Mouse (Mus musculus) MEL (cell line): ENCODE measurements around the gene Ddb2. TPM values are rescaled to one million over a fixed set of nuclear protein-coding genes. Genes with fewer than 3 reads are reported as not detected.

Experiments
- DNase-seq: peaks from one replicate; pipeline ENCODE4 v3.0.0; 2011; ENCODE audit warnings: low read depth, low spot score
- H3K27ac ChIP-seq: 2 replicates; pipeline ENCODE4 v1.5.1; 2012; ENCODE audit warnings: low read depth, mild to moderate bottlenecking, control low read depth, low read length, moderate library complexity; ENCODE audit not compliant: control insufficient read depth
- H3K27me3 ChIP-seq, 2 experiments: fragments of 150-350 bp in 1 of 2; sonication (generic) in 1 of 2; 2 replicates each; pipeline ENCODE4 v1.6.1; 2012; ENCODE audit warnings: low read length in 2 of 2, mild to moderate bottlenecking in 2 of 2, improper control_type of control experiment in 1 of 2, moderate library complexity in 1 of 2; ENCODE audit not compliant: insufficient read depth in 2 of 2, control insufficient read depth in 1 of 2
- H3K36me3 ChIP-seq, 2 experiments: 2 replicates each; pipeline ENCODE4 v1.6.1; 2012 to 2014; ENCODE audit warnings: low read length in 2 of 2, improper control_type of control experiment in 1 of 2, inconsistent platforms in 1 of 2, mild to moderate bottlenecking in 1 of 2; ENCODE audit not compliant: insufficient read depth in 2 of 2, control insufficient read depth in 1 of 2
- H3K4me1 ChIP-seq, 2 experiments: fragments of 150-350 bp in 1 of 2; sonication (generic) in 1 of 2; 2 replicates each; pipeline ENCODE4 v1.6.1; 2012; ENCODE audit warnings: low read length in 2 of 2, improper control_type of control experiment in 1 of 2, mild to moderate bottlenecking in 1 of 2; ENCODE audit not compliant: insufficient read depth in 2 of 2, control insufficient read depth in 1 of 2
- H3K4me3 ChIP-seq, 2 experiments: fragments of 150-350 bp in 1 of 2; sonication (generic) in 1 of 2; 2 replicates each; pipeline ENCODE4 v1.5.1; 2012; ENCODE audit warnings: low read depth in 2 of 2, low read length in 2 of 2, mild to moderate bottlenecking in 2 of 2, moderate library complexity in 2 of 2, control low read depth in 1 of 2, improper control_type of control experiment in 1 of 2; ENCODE audit not compliant: control insufficient read depth in 1 of 2, insufficient read depth in 1 of 2
- H3K79me2 ChIP-seq: 2 replicates; pipeline ENCODE4 v1.6.1; 2012; ENCODE audit warnings: mild to moderate bottlenecking, low read length, moderate library complexity; ENCODE audit not compliant: control insufficient read depth, poor library complexity, insufficient read depth
- H3K9ac ChIP-seq: 2 replicates; pipeline ENCODE4 v1.6.1; 2012; ENCODE audit warnings: low read depth, mild to moderate bottlenecking, control low read depth, low read length, moderate library complexity; ENCODE audit not compliant: control insufficient read depth, poor library complexity, severe bottlenecking
- H3K9me3 ChIP-seq: fragments of 150-350 bp; sonication (generic); replicated peaks from 2 replicates; pipeline ENCODE4 v1.6.1; 2012; ENCODE audit warnings: mild to moderate bottlenecking, low read length, improper control_type of control experiment, moderate library complexity; ENCODE audit not compliant: insufficient read depth
- CHD1 ChIP-seq: IDR thresholded peaks from 2 replicates; pipeline ENCODE4 v1.6.1; 2012; ENCODE audit warnings: low read depth, mild to moderate bottlenecking, inconsistent platforms, low read length, improper control_type of control experiment
- CHD2 ChIP-seq: IDR thresholded peaks from 2 replicates; pipeline ENCODE4 v1.6.1; 2011; ENCODE audit warnings: low read length, improper control_type of control experiment
- CTCF ChIP-seq, 3 experiments: IDR thresholded peaks in 2 of 3; conservative IDR thresholded peaks in 1 of 3; 2 replicates each; pipeline ENCODE4 v1.5.1; 2011 to 2012; ENCODE audit warnings: low read length in 3 of 3, low read depth in 2 of 3, mild to moderate bottlenecking in 2 of 3, improper control_type of control experiment in 1 of 3, inconsistent platforms in 1 of 3, mixed read lengths in 1 of 3, moderate library complexity in 1 of 3; ENCODE audit not compliant: control insufficient read depth in 1 of 3, insufficient read depth in 1 of 3, poor library complexity in 1 of 3, severe bottlenecking in 1 of 3
- E2F4 ChIP-seq: IDR thresholded peaks from 2 replicates; pipeline ENCODE4 v1.6.1; 2011; ENCODE audit warnings: low read depth, low read length, improper control_type of control experiment, borderline replicate concordance
- ELF1 ChIP-seq: IDR thresholded peaks from 2 replicates; pipeline ENCODE4 v1.6.1; 2014; ENCODE audit warnings: low read depth, mild to moderate bottlenecking, inconsistent platforms, low read length, improper control_type of control experiment, moderate library complexity
- EP300 ChIP-seq, 2 experiments: IDR thresholded peaks; 2 replicates each; pipeline ENCODE4 v1.6.1; 2011; ENCODE audit warnings: improper control_type of control experiment in 2 of 2, low read length in 2 of 2, low read depth in 1 of 2, mild to moderate bottlenecking in 1 of 2
- ETS1 ChIP-seq: IDR thresholded peaks from 2 replicates; pipeline ENCODE4 v1.6.1; 2012; ENCODE audit warnings: low read depth, mild to moderate bottlenecking, inconsistent platforms, low read length, improper control_type of control experiment, moderate library complexity
- GABPA ChIP-seq: IDR thresholded peaks from 2 replicates; pipeline ENCODE4 v1.6.1; 2012; ENCODE audit warnings: low read depth, mild to moderate bottlenecking, inconsistent platforms, low read length, improper control_type of control experiment, moderate library complexity
- GATA1 ChIP-seq: IDR thresholded peaks from 2 replicates; pipeline ENCODE4 v1.6.1; 2011; ENCODE audit warnings: low read depth, low read length, improper control_type of control experiment
- HCFC1 ChIP-seq: IDR thresholded peaks from 2 replicates; pipeline ENCODE4 v1.6.1; 2012; ENCODE audit warnings: low read depth, mild to moderate bottlenecking, inconsistent platforms, low read length, improper control_type of control experiment, moderate library complexity
- JUND ChIP-seq: IDR thresholded peaks from 2 replicates; pipeline ENCODE4 v1.6.1; 2011; ENCODE audit warnings: low read depth, mild to moderate bottlenecking, improper control_type of control experiment, low read length
- KAT2A ChIP-seq: conservative IDR thresholded peaks from 2 replicates; pipeline ENCODE4 v1.6.1; 2012; ENCODE audit warnings: low read depth, low read length, improper control_type of control experiment, inconsistent platforms
- MAFK ChIP-seq: IDR thresholded peaks from 2 replicates; pipeline ENCODE4 v1.6.1; 2011; ENCODE audit warnings: low read depth, mild to moderate bottlenecking, low read length, improper control_type of control experiment, borderline replicate concordance
- MAX ChIP-seq: IDR thresholded peaks from 2 replicates; pipeline ENCODE4 v1.6.1; 2011; ENCODE audit warnings: low read length, improper control_type of control experiment
- MAZ ChIP-seq: IDR thresholded peaks from 2 replicates; pipeline ENCODE4 v1.6.1; 2012; ENCODE audit warnings: low read depth, mild to moderate bottlenecking, inconsistent platforms, low read length, improper control_type of control experiment
- MEF2A ChIP-seq: IDR thresholded peaks from 2 replicates; pipeline ENCODE4 v1.6.1; 2014; ENCODE audit warnings: low read depth, mild to moderate bottlenecking, inconsistent platforms, low read length, improper control_type of control experiment; ENCODE audit not compliant: poor library complexity, insufficient replicate concordance, severe bottlenecking; ENCODE audit errors: extremely low read depth
- MXI1 ChIP-seq: IDR thresholded peaks from 2 replicates; pipeline ENCODE4 v1.6.1; 2011; ENCODE audit warnings: mild to moderate bottlenecking, low read depth, low read length, improper control_type of control experiment
- MYB ChIP-seq: IDR thresholded peaks from 2 replicates; pipeline ENCODE4 v1.6.1; 2011; ENCODE audit warnings: mild to moderate bottlenecking, low read depth, low read length, improper control_type of control experiment
- MYC ChIP-seq: IDR thresholded peaks from 2 replicates; pipeline ENCODE4 v1.6.1; 2011; ENCODE audit warnings: low read depth, mild to moderate bottlenecking, low read length, improper control_type of control experiment, moderate library complexity
- NELFE ChIP-seq: IDR thresholded peaks from 2 replicates; pipeline ENCODE4 v1.6.1; 2011; ENCODE audit warnings: low read depth, low read length, improper control_type of control experiment
- NRF1 ChIP-seq: IDR thresholded peaks from 2 replicates; pipeline ENCODE4 v1.6.1; 2014; ENCODE audit warnings: low read depth, mild to moderate bottlenecking, inconsistent platforms, low read length, improper control_type of control experiment, moderate library complexity; ENCODE audit not compliant: poor library complexity, insufficient read depth, severe bottlenecking
- POLR2AphosphoS2 ChIP-seq: IDR thresholded peaks from 2 replicates; pipeline ENCODE4 v1.6.1; 2011; ENCODE audit warnings: low read length, improper control_type of control experiment
- RAD21 ChIP-seq: IDR thresholded peaks from 2 replicates; pipeline ENCODE4 v1.6.1; 2011; ENCODE audit warnings: mild to moderate bottlenecking, low read depth, low read length, improper control_type of control experiment
- RCOR1 ChIP-seq: IDR thresholded peaks from 2 replicates; pipeline ENCODE4 v1.6.1; 2012; ENCODE audit warnings: low read depth, mild to moderate bottlenecking, inconsistent platforms, low read length, improper control_type of control experiment
- SIN3A ChIP-seq: IDR thresholded peaks from 2 replicates; pipeline ENCODE4 v1.6.1; 2012; ENCODE audit warnings: low read length, improper control_type of control experiment, inconsistent platforms
- SMC3 ChIP-seq: IDR thresholded peaks from 2 replicates; pipeline ENCODE4 v1.6.1; 2011; ENCODE audit warnings: low read depth, low read length, improper control_type of control experiment
- TAL1 ChIP-seq: IDR thresholded peaks from 2 replicates; pipeline ENCODE4 v1.6.1; 2012; ENCODE audit warnings: mild to moderate bottlenecking, inconsistent platforms, low read length, moderate library complexity, mixed read lengths
- TBP ChIP-seq: IDR thresholded peaks from 2 replicates; pipeline ENCODE4 v1.8.0; 2011; ENCODE audit warnings: low read depth, low read length, improper control_type of control experiment
- TCF12 ChIP-seq: IDR thresholded peaks from 2 replicates; pipeline ENCODE4 v1.6.1; 2014; ENCODE audit warnings: low read depth, mild to moderate bottlenecking, inconsistent platforms, low read length, improper control_type of control experiment, moderate library complexity
- UBTF ChIP-seq: IDR thresholded peaks from 2 replicates; pipeline ENCODE4 v1.6.1; 2012; ENCODE audit warnings: low read depth, mild to moderate bottlenecking, inconsistent platforms, low read length, improper control_type of control experiment, moderate library complexity, borderline replicate concordance; ENCODE audit not compliant: insufficient read depth
- USF1 ChIP-seq: IDR thresholded peaks from 2 replicates; pipeline ENCODE4 v1.6.1; 2014; ENCODE audit warnings: low read depth, mild to moderate bottlenecking, inconsistent platforms, low read length, improper control_type of control experiment, moderate library complexity
- USF2 ChIP-seq, 2 experiments: IDR thresholded peaks; 2 replicates each; pipeline ENCODE4 v1.6.1; 2011 to 2012; ENCODE audit warnings: improper control_type of control experiment in 2 of 2, low read length in 2 of 2, borderline replicate concordance in 1 of 2, inconsistent platforms in 1 of 2, low read depth in 1 of 2, mild to moderate bottlenecking in 1 of 2; ENCODE audit not compliant: insufficient read depth in 1 of 2
- ZC3H11A ChIP-seq: IDR thresholded peaks from 2 replicates; pipeline ENCODE4 v1.6.1; 2012; ENCODE audit warnings: low read depth, mild to moderate bottlenecking, inconsistent platforms, low read length, improper control_type of control experiment
- ZKSCAN1 ChIP-seq: IDR thresholded peaks from 2 replicates; pipeline ENCODE4 v1.6.1; 2012; ENCODE audit warnings: low read depth, mild to moderate bottlenecking, inconsistent platforms, low read length, improper control_type of control experiment, moderate library complexity
- ZMIZ1 ChIP-seq: IDR thresholded peaks from 2 replicates; pipeline ENCODE4 v1.6.1; 2012; ENCODE audit warnings: low read depth, mild to moderate bottlenecking, inconsistent platforms, low read length, improper control_type of control experiment, moderate library complexity
- ZNF384 ChIP-seq: IDR thresholded peaks from 2 replicates; pipeline ENCODE4 v1.6.1; 2012; ENCODE audit warnings: low read depth, mild to moderate bottlenecking, inconsistent platforms, low read length, improper control_type of control experiment
- polyA plus RNA-seq, 2 experiments: library from polyadenylated mRNA; stranded (reverse) in 1 of 2; unstranded in 1 of 2; fragments of >175 nt in 1 of 2; fragments of >200 nt in 1 of 2; gene quantifications; 2 replicates each; pipeline versions ENCODE4 v1.2.1 to v1.2.4; 2012; ENCODE audit warnings: low replicate concordance in 2 of 2, low read depth in 1 of 2; ENCODE audit not compliant: insufficient read length in 2 of 2, insufficient read depth in 1 of 2, missing spikeins in 1 of 2
- total RNA-seq: library from RNA; depleted of rRNA; stranded (reverse); fragments of 300-350 nt; gene quantifications from 2 replicates; pipeline ENCODE4 v1.2.3, GENCODE M21; 2012

The Ddb2 gene
- total and polyA plus RNA-seq, 3 experiments: 8.4 to 12.6 TPM; not detected in 1

DNA sequence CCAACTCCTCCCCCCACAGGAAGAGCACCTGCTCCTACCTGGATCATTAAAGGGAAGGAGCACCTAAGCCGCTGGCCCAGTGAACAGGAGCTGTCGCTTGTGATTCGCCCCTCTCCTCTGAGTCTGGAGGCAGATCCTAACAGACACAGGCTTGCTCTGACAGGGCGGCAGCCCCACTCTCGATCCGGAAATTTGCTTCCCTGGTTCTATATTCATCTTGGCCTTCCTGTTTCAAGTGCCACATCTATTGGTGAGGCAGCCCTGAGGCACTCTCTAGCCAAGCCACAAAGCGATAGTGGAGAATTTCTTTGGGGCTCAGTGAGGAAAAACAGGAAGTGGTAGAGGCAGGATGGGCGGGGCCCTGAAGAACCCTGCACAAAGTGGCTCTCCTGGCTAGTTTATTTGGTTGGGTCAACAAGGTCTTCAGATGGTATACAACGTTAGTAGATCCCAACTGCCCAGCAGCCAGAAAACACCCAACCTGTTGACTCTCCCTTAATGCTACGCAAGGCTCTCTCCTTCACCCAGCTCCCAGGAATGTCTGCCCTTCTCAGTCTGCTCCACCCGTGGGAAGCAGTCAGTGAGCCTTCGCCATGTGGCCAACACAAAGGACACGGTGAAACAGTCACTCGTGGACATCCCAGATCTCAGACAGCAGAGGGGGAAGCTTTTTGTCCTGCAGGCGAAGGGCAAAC lies 52.9 kb downstream of the Ddb2 start, which contains the start of gene Madd:
Gene Madd (minus strand): TSS at position 127 of the 695 bp plus-strand sequence.
- Histone ChIP-seq H3K27me3 (no peaks in the 10 kb centered on the region), H3K27ac (peak within 1 kb of the TSS; percentile 98), H3K36me3 (peaks cover 0 to 21% of the 10 kb centered on the region in 2 experiments; a peak in 2 of 4 replicates), H3K9me3 (no peaks in the 10 kb centered on the region), H3K4me1 (peaks cover 7 to 31% of the 10 kb centered on the region in 2 experiments), H3K9ac (peak within 1 kb of the TSS; percentile 90), H3K4me3 (peak within 1 kb of the TSS; percentile 74 to 82), H3K79me2 (peaks cover 14% of the 10 kb centered on the region)
- DNase-seq: peak; percentile 97
- TF ChIP-seq ZC3H11A: no peak
- no peak for TF ChIP-seq SMC3
- TF ChIP-seq KAT2A: peak; percentile 36; the same call in 1 of the 2 replicates
- TF ChIP-seq HCFC1: peak; percentile 77; the same call in 1 of the 2 replicates
- no peak for TF ChIP-seq MYB
- no peak for TF ChIP-seq GABPA
- no peak for TF ChIP-seq ZKSCAN1
- TF ChIP-seq RAD21: no peak
- peak; percentile 68; the same call in 1 of the 2 replicates for TF ChIP-seq ZMIZ1
- TF ChIP-seq CTCF (IDR thresholded peaks at IDR 0.05 in 2 of 3, conservative IDR thresholded peaks at IDR 0.05 in 1 of 3; ENCODE audit: control insufficient read depth in 1 of 3, insufficient read depth in 1 of 3, low read depth in 2 of 3, low read length in 3 of 3, poor library complexity in 1 of 3, severe bottlenecking in 1 of 3): no peak
- TF ChIP-seq TBP: peak; percentile 83
- peak; percentile 87 for TF ChIP-seq ELF1
- no peak for TF ChIP-seq E2F4
- TF ChIP-seq UBTF: no peak
- peak; percentile 70 for TF ChIP-seq TCF12
- TF ChIP-seq ETS1: peak; percentile 78
- peak; percentile 65 for TF ChIP-seq NELFE
- peak; percentile 77 for TF ChIP-seq MXI1
- no peak for TF ChIP-seq POLR2AphosphoS2
- TF ChIP-seq ZNF384: no peak
- no peak for TF ChIP-seq CHD2
- TF ChIP-seq MAX: peak; percentile 28; the same call in 1 of the 2 replicates
- TF ChIP-seq GATA1: peak; percentile 62
- TF ChIP-seq NRF1: no peak
- no peak for TF ChIP-seq MEF2A
- no peak for TF ChIP-seq USF2 (IDR thresholded peaks at IDR 0.05; ENCODE audit: borderline replicate concordance in 1 of 2, insufficient read depth in 1 of 2, low read depth in 1 of 2, low read length in 2 of 2)
- TF ChIP-seq USF1: no peak
- peak; percentile 71 to 78 for TF ChIP-seq EP300 (IDR thresholded peaks at IDR 0.05; ENCODE audit: low read depth in 1 of 2, low read length in 2 of 2)
- no peak for TF ChIP-seq MAFK
- TF ChIP-seq CHD1: no peak
- no peak for TF ChIP-seq MYC
- peak; percentile 75 for TF ChIP-seq SIN3A
- TF ChIP-seq MAZ: no peak; the same call in none of the 2 replicates
- peak; percentile 43; the same call in 1 of the 2 replicates for TF ChIP-seq RCOR1
- no peak for TF ChIP-seq JUND
- no peak for TF ChIP-seq TAL1
